Mouse (Mus musculus) embryo, embryonic 11 days (tissue): ENCODE results near the gene Perp.
A peak's percentile ranks its signal among the peaks of the same experiment; 100 is the strongest.

Experiments used
- DNase-seq: peaks from one replicate; pipeline ENCODE4 v3.0.0-alpha.2; 2015

Gene Perp

GRCm38 (mm10) chr10:18844441-18845286, at the start of gene Perp:
TSS of gene Perp (plus strand) at chr10:18845020.
- DNase-seq = peak; percentile 68

- no peak for DNase-seq
Observed at GRCm38 (mm10) chr10:18811751-18812150, 33.1 kb upstream of the Perp start.

- peak; percentile 64 for DNase-seq
Observed at GRCm38 (mm10) chr10:18816560-18816959, 28.3 kb upstream of the Perp start.

GRCm38 (mm10) chr10:18825143-18825542, 19.7 kb upstream of the Perp start:
- no peak for DNase-seq

- DNase-seq = no peak
Observed at GRCm38 (mm10) chr10:18826107-18826506, 18.7 kb upstream of the Perp start.

- no peak for DNase-seq
Observed at GRCm38 (mm10) chr10:18827936-18828335, 16.9 kb upstream of the Perp start.

GRCm38 (mm10) chr10:18830359-18830758, 14.5 kb upstream of the Perp start:
- DNase-seq = no peak

- DNase-seq = no peak
Observed at GRCm38 (mm10) chr10:18831823-18832222, 13.0 kb upstream of the Perp start.

- DNase-seq = no peak
Observed at GRCm38 (mm10) chr10:18834389-18834788, 10.4 kb upstream of the Perp start.

GRCm38 (mm10) chr10:18835684-18836479, 8.9 kb upstream of the Perp start:
- DNase-seq = peak; percentile 47

GRCm38 (mm10) chr10:18839530-18839929, 5.3 kb upstream of the Perp start:
- DNase-seq = no peak

- DNase-seq = no peak
Observed at GRCm38 (mm10) chr10:18840736-18841135, 4.1 kb upstream of the Perp start.

- DNase-seq = no peak
Observed at GRCm38 (mm10) chr10:18845287-18845662, 455 bp downstream of the Perp start.

GRCm38 (mm10) chr10:18845711-18846110, 891 bp downstream of the Perp start:
- DNase-seq = no peak

GRCm38 (mm10) chr10:18846474-18847264, 1.8 kb downstream of the Perp start:
- DNase-seq = no peak

GRCm38 (mm10) chr10:18850177-18850576, 5.4 kb downstream of the Perp start:
- DNase-seq = no peak

- no peak for DNase-seq
Observed at GRCm38 (mm10) chr10:18853417-18853816, 8.6 kb downstream of the Perp start.

GRCm38 (mm10) chr10:18857244-18857643, 12.4 kb downstream of the Perp start:
- DNase-seq = no peak

GRCm38 (mm10) chr10:18859632-18860031, 14.8 kb downstream of the Perp start:
- DNase-seq = no peak

- no peak for DNase-seq
Observed at GRCm38 (mm10) chr10:18860119-18860824, 15.5 kb downstream of the Perp start.

- DNase-seq = no peak
Observed at GRCm38 (mm10) chr10:18860831-18861230, 16.0 kb downstream of the Perp start.

- no peak for DNase-seq
Observed at GRCm38 (mm10) chr10:18861418-18861817, 16.6 kb downstream of the Perp start.

- DNase-seq = no peak
Observed at GRCm38 (mm10) chr10:18863332-18863731, 18.5 kb downstream of the Perp start.
